Mouse (Mus musculus): Measurements from ENCODE around the gene Cacna1c. TPM values are rescaled to one million over a fixed set of nuclear protein-coding genes. Genes with fewer than 3 reads are reported as not detected.

Gene Cacna1c
- total RNA-seq, 4 experiments from 2014 or later: 52.8 to 62.4 (median 55.1) TPM

DNA sequence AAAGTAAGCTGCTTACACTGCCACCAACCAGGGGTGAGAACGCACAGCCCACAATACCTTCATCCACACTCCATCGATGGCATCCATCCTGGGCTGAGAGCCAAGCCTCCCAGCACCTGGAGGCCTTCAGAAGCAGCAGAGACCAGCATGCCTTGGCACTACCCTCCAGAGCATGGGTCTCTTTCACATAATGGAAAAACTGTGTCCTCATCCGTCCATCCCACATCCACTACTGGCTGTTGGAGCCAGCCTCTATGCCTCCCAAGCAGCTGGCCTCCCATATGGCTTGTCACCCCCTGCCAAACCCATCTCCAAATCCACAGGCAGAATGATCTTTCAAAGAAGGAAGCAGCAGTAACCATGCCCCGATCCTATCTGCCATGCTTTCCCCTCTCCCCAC is 229.3 kb downstream of the Cacna1c start:
- DNase-seq (ENCODE audit: low spot score in 2 of 2): peak in 1 of 2 experiments; percentile 49

- no peak for DNase-seq (ENCODE audit: low spot score in 2 of 2)
These were observed 230.6 kb downstream of the Cacna1c start for GRCm38 (mm10) chr6:118965577-118965976.

DNA sequence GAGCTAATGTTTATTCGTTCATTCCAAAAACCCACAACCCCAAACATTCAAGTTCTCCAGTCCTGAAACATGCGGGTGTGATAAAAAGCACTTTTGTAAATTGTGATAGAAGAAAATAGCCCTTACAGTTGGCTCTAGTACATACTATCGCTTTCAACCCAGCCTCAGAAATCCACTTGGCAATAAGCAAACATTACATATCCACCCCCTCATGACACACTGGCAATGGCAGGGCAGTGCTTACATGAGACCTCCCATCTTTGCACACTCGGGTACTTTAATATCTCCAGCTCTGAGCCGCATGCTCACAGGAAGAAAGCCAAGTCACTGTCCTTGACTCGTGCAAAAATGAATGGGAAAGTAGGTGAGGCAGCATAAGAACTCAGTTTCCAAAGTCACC is 232.4 kb downstream of the Cacna1c start:
- no peak for DNase-seq (ENCODE audit: low spot score in 2 of 2)

GRCm38 (mm10) chr6:118963283-118963682 is 232.9 kb downstream of the Cacna1c start:
- no peak for DNase-seq (ENCODE audit: low spot score in 2 of 2)

GRCm38 (mm10) chr6:118958529-118958928 is 237.7 kb downstream of the Cacna1c start:
- no peak for DNase-seq (ENCODE audit: low spot score in 2 of 2)

- DNase-seq (ENCODE audit: low spot score in 2 of 2): no peak
These were observed 240.0 kb downstream of the Cacna1c start for GRCm38 (mm10) chr6:118956234-118956633.

GRCm38 (mm10) chr6:118955777-118956176 is 240.4 kb downstream of the Cacna1c start:
- no peak for DNase-seq (ENCODE audit: low spot score in 2 of 2)

DNA sequence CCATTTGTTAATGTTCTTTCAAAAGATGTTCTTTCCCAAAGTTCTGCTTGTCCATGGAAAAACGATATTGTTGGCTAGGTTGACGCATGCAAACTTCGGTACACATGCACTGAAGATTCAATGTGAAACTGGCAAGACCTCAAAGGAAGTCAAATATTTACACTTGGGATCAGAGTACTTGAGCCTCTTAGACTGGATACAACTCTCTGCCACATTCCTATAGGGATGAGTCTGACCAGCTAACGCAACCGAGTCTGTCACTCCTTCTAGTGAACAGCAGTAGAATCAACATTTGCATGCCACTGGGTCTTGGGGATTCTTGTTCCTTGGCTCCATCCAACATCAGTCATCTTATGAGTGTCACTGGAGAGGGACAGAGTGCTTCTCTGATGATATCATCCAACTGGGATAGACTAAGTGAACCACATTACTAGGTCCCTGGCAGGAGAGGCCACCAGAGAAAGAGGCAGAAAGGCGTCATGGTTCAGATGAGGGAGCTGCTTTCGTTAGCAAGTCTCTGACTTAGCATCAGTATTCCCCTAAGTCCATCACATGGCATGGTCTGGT is 241.1 kb downstream of the Cacna1c start:
- DNase-seq (ENCODE audit: low spot score in 2 of 2): no peak

GRCm38 (mm10) chr6:118952377-118952776 is 243.8 kb downstream of the Cacna1c start:
- no peak for DNase-seq (ENCODE audit: low spot score in 2 of 2)

DNA sequence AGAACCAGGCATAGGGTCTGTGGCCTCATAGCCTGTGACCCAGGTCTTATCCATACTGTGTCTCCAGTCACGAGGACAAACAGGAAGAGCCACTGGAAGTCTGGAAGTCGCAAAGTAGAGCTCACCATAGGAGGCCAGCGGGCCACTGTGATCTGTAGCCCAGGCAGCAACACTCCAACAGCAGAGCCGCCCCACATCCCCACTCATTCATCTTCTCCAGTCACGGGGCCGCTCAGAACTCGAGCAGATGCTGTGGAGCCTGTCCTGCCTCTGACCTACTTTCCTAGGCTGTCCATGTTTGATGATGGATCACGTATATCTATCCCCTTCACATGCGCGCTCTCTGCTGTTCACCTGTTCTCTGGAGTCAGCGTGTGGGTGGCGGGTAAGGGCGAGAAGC is 246.0 kb downstream of the Cacna1c start:
- peak in 1 of 2 experiments; percentile 22 for DNase-seq (ENCODE audit: low spot score in 2 of 2)

GRCm38 (mm10) chr6:118947286-118947685 is 248.9 kb downstream of the Cacna1c start:
- no peak for DNase-seq (ENCODE audit: low spot score in 2 of 2)

- DNase-seq (ENCODE audit: low spot score in 2 of 2): no peak
These were observed 249.6 kb downstream of the Cacna1c start for GRCm38 (mm10) chr6:118946660-118947059.

DNA sequence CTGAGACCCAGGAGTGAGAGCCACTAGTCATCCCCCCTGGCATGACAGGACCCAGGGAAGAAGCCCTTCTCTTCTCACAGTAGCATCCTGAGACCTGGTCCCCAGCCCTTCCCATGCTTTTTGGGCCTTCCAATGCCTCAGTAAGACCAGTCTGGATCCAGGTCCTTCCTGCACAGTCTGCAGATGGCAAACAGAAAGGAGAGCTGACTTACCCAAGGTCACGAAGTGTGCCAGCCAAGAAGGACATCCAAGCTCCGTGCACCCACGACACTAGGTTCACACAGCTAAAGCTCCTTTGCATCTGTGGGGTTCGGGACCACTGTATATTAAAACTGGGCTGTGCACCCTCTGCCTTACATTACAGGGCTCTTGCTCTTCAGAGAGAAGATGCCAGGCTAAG is 252.1 kb downstream of the Cacna1c start:
- DNase-seq (ENCODE audit: low spot score in 2 of 2): no peak

- no peak for DNase-seq (ENCODE audit: low spot score in 2 of 2)
These were observed 254.4 kb downstream of the Cacna1c start for GRCm38 (mm10) chr6:118941816-118942215.

GRCm38 (mm10) chr6:118941036-118941435 is 255.2 kb downstream of the Cacna1c start:
- DNase-seq (ENCODE audit: low spot score in 2 of 2): no peak

DNA sequence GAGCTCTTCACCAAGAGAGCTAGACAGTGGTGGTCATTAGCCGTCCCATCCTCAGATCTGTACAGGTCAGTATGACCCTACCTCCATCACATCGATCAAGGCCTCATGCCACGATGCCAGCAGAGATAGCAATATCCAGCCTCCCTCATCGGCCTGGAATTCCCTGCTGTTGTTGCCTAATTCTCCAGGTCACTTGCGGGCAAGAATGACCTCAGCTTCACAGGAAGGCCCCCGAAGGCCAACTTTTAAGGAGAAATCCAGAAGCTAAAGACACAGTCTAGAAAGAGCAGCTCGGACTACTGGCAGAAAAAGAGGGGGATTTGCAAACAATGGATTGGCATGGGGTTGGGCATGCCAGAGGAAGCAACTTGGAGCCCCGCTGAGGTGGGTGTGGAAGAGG is 256.6 kb downstream of the Cacna1c start:
- DNase-seq (ENCODE audit: low spot score in 2 of 2): no peak

DNA sequence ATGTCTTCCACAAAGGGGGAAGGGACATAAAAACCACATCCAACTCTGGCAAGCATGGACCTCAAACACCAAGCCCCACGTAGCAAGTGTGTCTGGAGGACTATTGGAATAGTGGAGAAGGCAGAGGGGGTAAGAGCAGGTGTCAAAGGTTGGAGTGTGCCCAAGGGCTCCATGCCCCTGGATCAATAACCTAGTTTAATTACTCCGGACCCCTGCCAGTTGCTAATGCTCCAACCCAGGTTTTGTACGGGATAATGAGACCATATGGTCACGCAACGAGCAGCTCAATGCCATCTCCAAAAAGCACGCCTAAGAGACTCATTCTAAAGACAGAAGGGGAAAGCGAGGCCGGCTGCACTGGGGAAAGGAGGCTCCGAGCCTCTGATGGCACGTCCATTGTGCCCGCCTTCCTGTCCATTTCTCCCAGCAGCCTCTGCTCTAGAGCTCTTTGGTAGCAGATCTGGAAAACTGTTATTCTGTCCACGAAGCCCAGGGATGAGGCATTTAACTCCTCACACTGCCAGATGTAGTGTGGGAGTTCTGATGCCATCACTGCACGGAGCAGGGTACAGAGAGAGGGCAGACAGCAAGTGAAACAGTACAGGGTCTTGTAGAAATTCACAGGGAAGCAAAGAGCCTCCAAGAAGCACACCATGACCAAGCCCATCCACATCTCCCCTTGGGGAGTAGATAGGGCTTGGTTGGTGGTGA is 257.7 kb downstream of the Cacna1c start:
- DNase-seq (ENCODE audit: low spot score in 2 of 2): peak in 1 of 2 experiments; percentile 37

- no peak for DNase-seq (ENCODE audit: low spot score in 2 of 2)
These were observed 258.7 kb downstream of the Cacna1c start for GRCm38 (mm10) chr6:118937536-118937935.

GRCm38 (mm10) chr6:118935520-118936415 is 260.4 kb downstream of the Cacna1c start:
- no peak for DNase-seq (ENCODE audit: low spot score in 2 of 2)

DNA sequence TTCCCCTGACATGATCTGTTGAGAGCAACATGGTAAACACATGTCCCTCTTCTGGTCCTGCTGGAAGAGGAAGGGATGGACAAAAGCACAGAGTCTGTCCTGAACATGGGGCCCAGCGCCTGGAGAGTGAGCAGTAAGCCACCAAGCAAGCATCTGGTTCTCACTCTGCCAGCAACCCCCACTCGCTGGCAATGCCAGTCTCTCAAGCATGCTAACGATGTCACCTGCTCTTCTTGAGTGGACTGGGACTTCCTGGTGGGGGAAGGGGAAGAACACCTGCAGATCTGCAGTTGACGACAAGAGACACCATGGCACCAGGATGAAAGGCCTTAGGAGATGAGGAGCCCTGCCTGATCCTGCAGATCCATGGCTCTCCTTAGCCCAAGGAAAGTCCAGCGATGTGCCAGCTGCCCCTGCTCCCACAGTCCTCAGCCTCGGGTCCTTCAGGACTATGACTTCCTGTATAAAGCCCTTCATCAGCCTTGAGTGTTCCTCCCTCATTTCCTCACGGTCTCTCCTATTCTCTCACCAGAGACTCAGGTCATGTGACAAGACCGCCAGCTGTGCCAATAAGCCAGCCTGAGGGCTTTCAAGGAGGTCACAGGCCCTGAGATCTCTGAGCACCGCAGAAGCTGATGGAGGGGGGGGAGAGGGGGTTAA is 261.8 kb downstream of the Cacna1c start:
- no peak for DNase-seq (ENCODE audit: low spot score in 2 of 2)

GRCm38 (mm10) chr6:118933017-118933594 is 263.1 kb downstream of the Cacna1c start:
- DNase-seq (ENCODE audit: low spot score in 2 of 2): no peak
